Mouse (Mus musculus) heart, adult 2 months (tissue): ENCODE results near the gene Fbxo9. TPM values are rescaled to one million over a fixed set of nuclear protein-coding genes. Genes with fewer than 3 reads are reported as not detected.

Experiments used
- DNase-seq, 2 experiments: peaks; one replicate each; pipeline ENCODE4 v3.0.0; 2021
- H3K27ac ChIP-seq: fragments of 200-600 bp; 2 replicates; pipeline ENCODE4 v1.8.1; 2022
- H3K27me3 ChIP-seq: fragments of 200-500 bp; 2 replicates; pipeline ENCODE4 v1.6.1; 2012; ENCODE audit warnings: mild to moderate bottlenecking, low read length, inconsistent platforms, mixed read lengths; ENCODE audit not compliant: control insufficient read depth, insufficient read depth
- H3K36me3 ChIP-seq: fragments of 200-500 bp; 2 replicates; pipeline ENCODE4 v1.6.1; 2012; ENCODE audit warnings: low read length, inconsistent platforms; ENCODE audit not compliant: control insufficient read depth, insufficient read depth
- H3K4me1 ChIP-seq: fragments of 200-500 bp; 2 replicates; pipeline ENCODE4 v1.6.1; 2011; ENCODE audit warnings: low read length; ENCODE audit not compliant: control insufficient read depth, insufficient read depth
- H3K4me3 ChIP-seq: fragments of 200-600 bp; 2 replicates; pipeline ENCODE4 v1.8.1; 2022
- H3K79me2 ChIP-seq: fragments of 200-500 bp; replicated peaks from 2 replicates; pipeline ENCODE4 v1.6.1; 2012; ENCODE audit warnings: mild to moderate bottlenecking, inconsistent platforms, low read length, moderate library complexity, mixed read lengths; ENCODE audit not compliant: control insufficient read depth, insufficient read depth
- H3K9ac ChIP-seq: fragments of 200-500 bp; 2 replicates; pipeline ENCODE4 v1.6.1; 2012; ENCODE audit warnings: low read depth, mild to moderate bottlenecking, control low read depth, inconsistent platforms, low read length, mixed read lengths
- CTCF ChIP-seq: fragments of 200-600 bp; IDR thresholded peaks from 2 replicates; pipeline ENCODE4 v1.8.1; 2022; ENCODE audit warnings: antibody characterized with exemption, mild to moderate bottlenecking, moderate library complexity
- EP300 ChIP-seq: fragments of 200-500 bp; IDR thresholded peaks from 2 replicates; pipeline ENCODE4 v1.6.1; 2011; ENCODE audit warnings: low read depth, low read length, control low read depth; ENCODE audit not compliant: insufficient read depth
- POLR2A ChIP-seq: fragments of 200-500 bp; IDR thresholded peaks from 2 replicates; pipeline ENCODE4 v1.6.1; 2011; ENCODE audit warnings: mild to moderate bottlenecking, low read depth, low read length, control low read depth; ENCODE audit not compliant: insufficient read depth
- WGBS: fragments of 180-500 bp; shearing (Covaris S2); methylation state at CpG from one replicate; pipeline ENCODE4 v1.1.7; 2018; 5-methylcytosine and 5-hydroxymethylcytosine counted together
- intact Hi-C: fragments of 180-260 bp; cut with DNase I; formaldehyde crosslinking; loops from one replicate; pipeline ENCODE4 v1.15.1; 2025
- polyA plus RNA-seq: library from polyadenylated mRNA; depleted of rRNA; stranded (reverse); fragments of >200 nt; gene quantifications from 2 replicates; pipeline ENCODE4 v1.2.3, GENCODE M21; 2012
- total RNA-seq, 2 experiments: library from RNA; stranded (reverse); gene quantifications; 2 replicates each; pipeline ENCODE4 v1.2.3; 2021

Fbxo9 gene
- total and polyA plus RNA-seq, 3 experiments, result 34.4 to 69.5 (median 40.6) TPM

DNA sequence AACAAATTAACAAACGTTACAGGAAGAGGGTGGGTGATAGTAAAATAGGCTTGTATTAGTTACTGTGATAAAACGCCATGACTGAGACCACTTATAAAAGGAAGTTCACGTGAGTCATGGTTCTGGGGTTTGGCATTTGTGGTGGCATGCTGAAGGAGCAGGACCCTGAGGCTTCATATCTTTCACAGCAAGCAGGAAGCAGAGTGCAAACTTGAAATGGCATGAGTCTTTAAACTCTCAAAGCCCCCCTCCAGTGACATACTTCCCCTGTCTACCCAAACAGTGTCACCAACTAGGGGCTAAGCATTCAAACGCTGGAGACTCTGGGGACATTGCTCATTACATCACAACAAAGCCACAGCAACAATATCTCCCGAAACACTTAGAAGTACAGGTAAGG is 7.9 kb downstream of the Fbxo9 start:
- no peak for TF ChIP-seq POLR2A
- TF ChIP-seq EP300, result no peak
- TF ChIP-seq CTCF, result no peak
- H3K36me3 ChIP-seq, result peaks cover 21% of the 10 kb centered on the region
- H3K27me3 ChIP-seq, result no peaks in the 10 kb centered on the region
- WGBS, result 54% methylated on average over 5 of the region's 5 CpGs
- peaks cover 2% of the 10 kb centered on the region; the same call in 1 of the 2 replicates for H3K79me2 ChIP-seq
- no peak overlapping the region for H3K9ac ChIP-seq
- intact Hi-C loops, result no loop called here
- peaks cover 4% of the 10 kb centered on the region for H3K4me1 ChIP-seq
- H3K4me3 ChIP-seq, result no peak overlapping the region
- no peak for DNase-seq
- H3K27ac ChIP-seq, result no peak overlapping the region

DNA sequence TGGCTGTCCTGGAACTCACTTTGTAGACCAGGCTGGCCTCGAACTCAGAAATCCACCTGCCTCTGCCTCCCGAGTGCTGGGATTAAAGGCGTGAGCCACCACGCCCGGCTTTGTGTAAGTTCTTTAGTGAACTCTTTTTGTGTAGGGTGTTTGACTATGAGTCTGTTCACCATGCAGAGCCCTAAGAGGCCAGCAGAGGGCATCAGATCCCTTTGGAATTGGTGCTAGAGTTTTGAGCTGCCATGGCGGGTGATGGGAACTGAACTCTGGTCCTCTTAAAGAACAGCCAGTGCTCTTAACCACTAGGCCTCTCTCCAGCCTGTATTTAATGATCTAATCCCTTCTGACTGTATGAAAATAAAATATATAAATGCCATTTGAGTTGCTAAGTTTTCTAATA is 12.5 kb downstream of the Fbxo9 start:
- Histone ChIP-seq H3K79me2 (0 out of 2 replicates have a peak, but pooled peaks cover 2% of the 10 kb centered on the region), H3K36me3 (peaks cover 14% of the 10 kb centered on the region), H3K4me3 (no peak overlapping the region), H3K27ac (no peak overlapping the region), H3K9ac (no peak overlapping the region), H3K4me1 (no peaks in the 10 kb centered on the region), H3K27me3 (no peaks in the 10 kb centered on the region)
- WGBS, result 95% methylated on average over 6 of the region's 6 CpGs
- no peak for DNase-seq
- intact Hi-C loops, result no loop called here
- TF ChIP-seq CTCF (peak; percentile 60), POLR2A (no peak)

DNA sequence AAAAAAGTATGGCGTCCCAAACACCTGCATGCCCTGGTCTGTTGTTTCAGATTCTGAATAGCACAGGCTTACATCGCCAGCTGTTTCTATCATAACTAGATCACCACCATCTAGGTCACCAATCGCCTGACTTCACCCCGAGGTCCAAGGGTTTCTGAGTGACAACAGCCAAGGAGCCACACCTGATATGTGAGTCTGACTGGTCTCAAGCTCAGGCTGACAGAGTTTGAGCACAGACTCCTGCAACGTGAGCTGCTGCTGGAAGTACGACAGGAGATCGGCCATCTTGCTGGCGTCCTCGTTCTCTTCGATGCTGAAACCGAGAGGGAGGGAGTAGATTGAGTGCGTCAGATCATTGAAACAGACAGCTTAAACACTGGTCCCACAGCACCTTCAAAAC is 13.2 kb downstream of the Fbxo9 start:
- Histone ChIP-seq H3K27me3 (no peaks in the 10 kb centered on the region), H3K36me3 (peaks cover 12% of the 10 kb centered on the region), H3K27ac (no peak overlapping the region), H3K4me3 (no peak overlapping the region), H3K4me1 (no peaks in the 10 kb centered on the region), H3K9ac (no peak overlapping the region), H3K79me2 (0 out of 2 replicates have a peak, but pooled peaks cover 2% of the 10 kb centered on the region)
- 90% methylated on average over 12 of the region's 12 CpGs for WGBS
- intact Hi-C loops, result no loop called here
- TF ChIP-seq CTCF (no peak), POLR2A (no peak), EP300 (no peak)
- DNase-seq, result no peak

DNA sequence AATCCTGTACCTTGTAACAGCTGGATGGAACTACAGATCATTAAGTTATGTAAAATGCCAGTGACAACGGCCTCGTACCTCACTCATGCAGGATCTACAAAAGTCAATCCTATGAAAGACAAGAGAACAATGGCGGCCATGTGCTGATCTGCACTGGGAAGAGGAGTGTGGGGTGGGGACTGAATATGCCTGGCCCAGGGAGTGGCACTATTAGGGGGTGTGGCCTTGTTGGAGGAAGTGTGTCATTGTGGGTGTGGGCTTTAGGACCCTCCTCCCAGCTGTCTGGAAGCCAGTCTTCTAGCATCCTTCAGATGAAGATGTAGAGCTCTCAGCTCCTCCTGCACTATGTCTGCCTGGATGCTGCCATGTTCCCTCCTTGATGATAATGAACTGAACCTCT is 18.3 kb downstream of the Fbxo9 start:
- Histone ChIP-seq H3K27me3 (no peaks in the 10 kb centered on the region), H3K36me3 (peaks cover 8% of the 10 kb centered on the region), H3K9ac (no peak overlapping the region), H3K27ac (no peak overlapping the region), H3K4me3 (no peak overlapping the region), H3K79me2 (no peaks in the 10 kb centered on the region), H3K4me1 (peaks cover 9% of the 10 kb centered on the region)
- no peak for DNase-seq
- WGBS, result 94% methylated on average over 3 of the region's 3 CpGs
- intact Hi-C loops, result no loop called here
- TF ChIP-seq CTCF (no peak), EP300 (no peak), POLR2A (no peak)

DNA sequence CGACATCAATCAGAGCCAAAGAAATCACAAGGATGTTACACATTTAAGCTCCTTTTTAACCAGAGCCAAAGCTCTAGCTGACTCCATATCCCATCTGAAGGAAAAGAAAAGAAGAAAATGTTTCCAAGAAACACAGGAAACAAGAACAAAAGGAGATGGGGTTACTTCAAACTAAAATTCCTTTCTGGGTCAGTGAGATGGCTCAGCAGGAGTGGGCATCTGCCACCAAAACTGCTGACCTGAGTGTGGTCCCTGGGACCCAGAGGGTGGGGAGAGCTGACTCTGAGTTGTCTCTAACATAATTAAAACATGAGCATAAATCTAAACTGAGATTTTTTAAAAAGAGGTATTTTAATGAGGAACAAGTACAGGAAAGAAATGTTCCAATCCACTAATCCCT is 19.0 kb downstream of the Fbxo9 start:
- no peaks in the 10 kb centered on the region for H3K79me2 ChIP-seq
- no peak overlapping the region for H3K9ac ChIP-seq
- TF ChIP-seq CTCF (no peak), POLR2A (no peak), EP300 (no peak)
- H3K4me3 ChIP-seq, result no peak overlapping the region
- H3K36me3 ChIP-seq, result peaks cover 8% of the 10 kb centered on the region
- no peak overlapping the region for H3K27ac ChIP-seq
- 39% methylated on average over 1 of the region's 1 CpGs for WGBS
- no peak for DNase-seq
- peaks cover 9% of the 10 kb centered on the region for H3K4me1 ChIP-seq
- H3K27me3 ChIP-seq, result no peaks in the 10 kb centered on the region
- intact Hi-C loops, result no loop called here

DNA sequence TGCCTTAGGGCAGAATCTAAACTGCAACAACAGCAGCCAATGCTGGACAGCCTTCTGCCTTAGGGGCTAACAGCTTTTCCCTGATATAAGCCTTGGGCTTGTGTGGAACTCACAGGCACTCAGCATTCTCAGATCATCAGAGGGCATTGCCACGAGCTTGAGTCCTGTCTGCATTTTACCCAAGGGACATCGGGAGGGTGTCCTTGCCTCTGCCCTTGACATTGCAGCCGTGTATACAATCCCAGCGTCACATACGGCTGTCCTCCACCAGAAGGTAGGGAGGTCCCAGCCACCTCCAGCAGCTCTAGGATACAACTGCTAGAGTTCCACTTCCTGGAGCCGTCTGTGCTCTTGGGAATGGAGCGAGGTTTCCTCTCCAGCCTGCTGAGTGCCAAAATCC is 19.9 kb downstream of the Fbxo9 start:
- intact Hi-C loops, result no loop called here
- H3K4me3 ChIP-seq, result no peak overlapping the region
- H3K9ac ChIP-seq, result no peak overlapping the region
- peaks cover 9% of the 10 kb centered on the region for H3K4me1 ChIP-seq
- H3K79me2 ChIP-seq, result no peaks in the 10 kb centered on the region
- TF ChIP-seq EP300, result no peak
- TF ChIP-seq POLR2A, result no peak
- TF ChIP-seq CTCF, result no peak
- 20% methylated on average over 7 of the region's 7 CpGs for WGBS
- H3K27me3 ChIP-seq, result no peaks in the 10 kb centered on the region
- H3K27ac ChIP-seq, result peak overlapping the region; percentile 69
- DNase-seq, result no peak
- H3K36me3 ChIP-seq, result peaks cover 6% of the 10 kb centered on the region
